Mouse (Mus musculus): ENCODE results near the gene Thoc3.

DNA sequence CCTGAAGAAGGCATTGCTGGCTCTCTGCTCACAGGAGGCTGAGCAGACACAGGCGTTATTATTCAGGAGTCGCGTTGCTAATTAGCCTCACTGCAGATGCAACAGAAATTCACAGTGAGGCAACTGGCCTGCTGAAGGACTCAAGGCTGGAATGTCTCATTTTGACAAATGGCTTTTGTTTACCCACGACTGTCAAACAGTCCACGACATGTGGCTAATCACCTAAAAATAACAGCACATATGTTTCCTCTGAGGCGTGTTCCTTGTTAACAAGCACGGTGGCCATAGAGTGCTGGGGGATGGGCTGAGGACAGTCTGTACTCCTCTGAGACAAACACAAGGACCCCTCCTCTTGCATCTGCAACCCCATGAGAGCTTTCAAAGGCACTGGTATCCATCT is 56.4 kb downstream of the Thoc3 start:
- no peak for TF ChIP-seq CTCF (conservative IDR thresholded peaks at IDR 0.05; ENCODE audit: low read length)
- no peak for TF ChIP-seq POU5F1 (IDR thresholded peaks at IDR 0.05; ENCODE audit: borderline replicate concordance, low read length)
- no peak for TF ChIP-seq NANOG (IDR thresholded peaks at IDR 0.05; ENCODE audit: borderline replicate concordance, low read length)
